Mouse (Mus musculus) olfactory bulb, adult 2 months (tissue): ENCODE data around the gene Mpig6b.

Source experiments
- CTCF ChIP-seq: fragments of 200-500 bp; IDR thresholded peaks from 2 replicates; pipeline ENCODE4 v1.5.1; 2012; ENCODE audit warnings: low read depth, mild to moderate bottlenecking, low read length, moderate library complexity; ENCODE audit not compliant: insufficient read depth
- POLR2A ChIP-seq: fragments of 200-500 bp; IDR thresholded peaks from 2 replicates; pipeline ENCODE4 v1.6.1; 2012; ENCODE audit warnings: mild to moderate bottlenecking, low read depth, low read length, moderate library complexity; ENCODE audit not compliant: insufficient read depth

GRCm38 (mm10) chr17:35108097-35108496 is 42.1 kb upstream of the Mpig6b start, which contains the start of gene Ly6g5c:
- no peak for TF ChIP-seq CTCF
- TF ChIP-seq POLR2A, result no peak
